Mouse (Mus musculus): ENCODE results near the gene Abcb11.

Abcb11 gene

GRCm38 (mm10) chr2:69275875-69276274, 66.5 kb downstream of the Abcb11 start:
- in situ Hi-C loops (cut with MboI, MseI), result no loop called here

GRCm38 (mm10) chr2:69264069-69264618, 78.3 kb downstream of the Abcb11 start:
- in situ Hi-C loops (cut with MboI, MseI), result no loop called here

GRCm38 (mm10) chr2:69248221-69248755, 94.1 kb downstream of the Abcb11 start:
- in situ Hi-C loops (cut with MboI, MseI), result no loop called here

- in situ Hi-C loops (cut with MboI, MseI), result no loop called here
Observed at GRCm38 (mm10) chr2:69247081-69247480, 95.3 kb downstream of the Abcb11 start.

GRCm38 (mm10) chr2:69244924-69245323, 97.5 kb downstream of the Abcb11 start:
- in situ Hi-C loops (cut with MboI, MseI), result no loop called here

GRCm38 (mm10) chr2:69239315-69239714, 103.1 kb downstream of the Abcb11 start:
- in situ Hi-C loops (cut with MboI, MseI), result no loop called here

- in situ Hi-C loops (cut with MboI, MseI), result no loop called here
Observed at GRCm38 (mm10) chr2:69234976-69235678, 107.3 kb downstream of the Abcb11 start.

GRCm38 (mm10) chr2:69232101-69232500, 110.3 kb downstream of the Abcb11 start:
- in situ Hi-C loops (cut with MboI, MseI), result no loop called here

- in situ Hi-C loops (cut with MboI, MseI), result no loop called here
Observed at GRCm38 (mm10) chr2:69230137-69230536, 112.3 kb downstream of the Abcb11 start.

- in situ Hi-C loops (cut with MboI, MseI), result no loop called here
Observed at GRCm38 (mm10) chr2:69228635-69229034, 113.8 kb downstream of the Abcb11 start.

GRCm38 (mm10) chr2:69226876-69227275, 115.5 kb downstream of the Abcb11 start:
- in situ Hi-C loops (cut with MboI, MseI), result no loop called here

GRCm38 (mm10) chr2:69224724-69225123, 117.7 kb downstream of the Abcb11 start:
- in situ Hi-C loops (cut with MboI, MseI), result no loop called here

GRCm38 (mm10) chr2:69222815-69223214, 119.6 kb downstream of the Abcb11 start:
- in situ Hi-C loops (cut with MboI, MseI), result no loop called here

GRCm38 (mm10) chr2:69221868-69222416, 120.5 kb downstream of the Abcb11 start:
- in situ Hi-C loops (cut with MboI, MseI), result no loop called here

GRCm38 (mm10) chr2:69215242-69215641, 127.2 kb downstream of the Abcb11 start:
- in situ Hi-C loops (cut with MboI, MseI), result no loop called here

GRCm38 (mm10) chr2:69212652-69213051, 129.8 kb downstream of the Abcb11 start:
- in situ Hi-C loops (cut with MboI, MseI), result no loop called here

GRCm38 (mm10) chr2:69210773-69211172, 131.6 kb downstream of the Abcb11 start, which contains the start of gene G6pc2:
Gene G6pc2 (plus strand): TSS chr2:69211073.
- in situ Hi-C loops (cut with MboI, MseI), result no loop called here

GRCm38 (mm10) chr2:69209684-69210083, 132.7 kb downstream of the Abcb11 start:
- in situ Hi-C loops (cut with MboI, MseI), result no loop called here

GRCm38 (mm10) chr2:69206523-69206922, 135.9 kb downstream of the Abcb11 start:
- in situ Hi-C loops (cut with MboI, MseI), result no loop called here

GRCm38 (mm10) chr2:69205791-69206351, 136.5 kb downstream of the Abcb11 start, which contains the start of gene Spc25:
Gene Spc25 (minus strand): TSS chr2:69206194.
- in situ Hi-C loops (cut with MboI, MseI), result no loop called here

- in situ Hi-C loops (cut with MboI, MseI), result no loop called here
Observed at GRCm38 (mm10) chr2:69205185-69205584, 137.2 kb downstream of the Abcb11 start.

- in situ Hi-C loops (cut with MboI, MseI), result no loop called here
Observed at GRCm38 (mm10) chr2:69193555-69193954, 148.9 kb downstream of the Abcb11 start.
